In genomic region chr4:127027228-127028190, GRCm38 (mm10) we compare ENCODE assay signal across 9 mouse cellular contexts. TPM values are rescaled to one million over a fixed set of nuclear protein-coding genes. Genes with fewer than 3 reads are reported as not detected.
DNase-seq lines count a peak whose midpoint lies in the region; ATAC-seq lines count a peak whose summit lies in the region.
"Had no signal": no experiment of that assay in that cellular context is flagged by ENCODE, and none has a peak within 500 bp of the region (broad histone marks: within the 10 kb centered on the region; RNA-seq: fewer than 3 reads in every experiment).

No protein-coding gene starts in this region.

- H3K36me3 ChIP-seq in hindbrain, embryonic 14.5 days (replicated peaks; ENCODE audit: control insufficient read depth, insufficient read depth) = peaks cover 94% of the 10 kb centered on the region
- peaks cover 45% of the 10 kb centered on the region for H3K36me3 ChIP-seq in hindbrain, embryonic 16.5 days (ENCODE audit: control insufficient read depth, insufficient read depth, low read length)
- peaks cover 66% of the 10 kb centered on the region for H3K36me3 ChIP-seq in liver, embryonic 11.5 days (ENCODE audit: control insufficient read depth, insufficient read depth, low read length)

- H3K9me3 ChIP-seq in hindbrain, embryonic 14.5 days (ENCODE audit: control insufficient read depth, low read length) = no peaks in the 10 kb centered on the region
- no peaks in the 10 kb centered on the region for H3K9me3 ChIP-seq in hindbrain, embryonic 16.5 days (ENCODE audit: control insufficient read depth, low read length)
- H3K9me3 ChIP-seq in liver, embryonic 11.5 days (ENCODE audit: control insufficient read depth, low read length) = no peaks in the 10 kb centered on the region
- H3K9me3 ChIP-seq: embryonic facial prominence, embryonic 15.5 days had no signal

- H3K27ac ChIP-seq in hindbrain, embryonic 14.5 days = no peak overlapping the region
- H3K27ac ChIP-seq in hindbrain, embryonic 16.5 days (ENCODE audit: low read depth, low read length) = no peak overlapping the region
- H3K27ac ChIP-seq in liver, embryonic 11.5 days (ENCODE audit: low read depth, low read length) = no peak overlapping the region
- H3K27ac ChIP-seq: embryonic facial prominence, embryonic 15.5 days had no signal

- no peak overlapping the region for H3K4me3 ChIP-seq in hindbrain, embryonic 14.5 days (replicated peaks; ENCODE audit: low read length)
- H3K4me3 ChIP-seq in hindbrain, embryonic 16.5 days (ENCODE audit: low read length) = no peak overlapping the region
- H3K4me3 ChIP-seq in liver, embryonic 11.5 days (ENCODE audit: low read depth, low read length) = no peak overlapping the region
- H3K4me3 ChIP-seq: embryonic facial prominence, embryonic 15.5 days had no signal

- 63% methylated on average over 4 of the region's 4 CpGs for WGBS in hindbrain, embryonic 14.5 days
- 58% methylated on average over 4 of the region's 4 CpGs for WGBS in hindbrain, embryonic 16.5 days
- 69% methylated on average over 4 of the region's 4 CpGs for WGBS in liver, embryonic 11.5 days

- H3K4me1 ChIP-seq in hindbrain, embryonic 14.5 days (replicated peaks; ENCODE audit: control insufficient read depth, insufficient read depth, low read length) = peaks cover 25% of the 10 kb centered on the region
- peaks cover 29% of the 10 kb centered on the region for H3K4me1 ChIP-seq in hindbrain, embryonic 16.5 days (ENCODE audit: control insufficient read depth, insufficient read depth, low read depth, low read length)
- H3K4me1 ChIP-seq in liver, embryonic 11.5 days (replicated peaks; ENCODE audit: control insufficient read depth, insufficient read depth, low read length) = peaks cover 18% of the 10 kb centered on the region; the same call in 1 of the 2 replicates

- H3K27me3 ChIP-seq in hindbrain, embryonic 14.5 days (ENCODE audit: control insufficient read depth, insufficient read depth, low read length) = no peaks in the 10 kb centered on the region
- no peaks in the 10 kb centered on the region for H3K27me3 ChIP-seq in hindbrain, embryonic 16.5 days (replicated peaks; ENCODE audit: control insufficient read depth, insufficient read depth, low read length)
- H3K27me3 ChIP-seq in liver, embryonic 11.5 days (replicated peaks; ENCODE audit: control insufficient read depth, insufficient read depth, low read length) = no peaks in the 10 kb centered on the region
- H3K27me3 ChIP-seq: embryonic facial prominence, embryonic 15.5 days had no signal

- peak; percentile 67 for DNase-seq in hindbrain, embryonic 14.5 days (ENCODE audit: low spot score)
- peak; percentile 61 for DNase-seq in CD4-positive, CD25-positive, alpha-beta regulatory T cell, adult 2 months (ENCODE audit: low read depth, low spot score)
- DNase-seq in R1 (ENCODE audit: low read depth, low spot score) = peak; percentile 92
- peak; percentile 61 for DNase-seq in forelimb bud, embryonic 11.5 days (ENCODE audit: low read depth, low spot score)
- no peak for DNase-seq in liver, embryonic 11.5 days (ENCODE audit: low spot score)
- no peak for DNase-seq in frontal cortex, postnatal 36 days (ENCODE audit: low spot score in 2 of 2)

- ATAC-seq in hindbrain, embryonic 14.5 days (ENCODE audit: low FRiP score) = no peak
- ATAC-seq in hindbrain, embryonic 16.5 days = no peak
- 0 out of 2 replicates have a peak, but pooled peaks have one; percentile 21 for ATAC-seq in liver, embryonic 11.5 days (replicated peaks; ENCODE audit: low FRiP score)
- no peak for ATAC-seq in erythroid progenitor cell, adult 5-6 weeks (replicated peaks; ENCODE audit: low FRiP score, poor library complexity, severe bottlenecking)

- H3K4me2 ChIP-seq in hindbrain, embryonic 14.5 days (replicated peaks) = 0 out of 2 replicates have a peak overlapping the region, but pooled peaks have one; percentile 11
- no peak overlapping the region for H3K4me2 ChIP-seq in hindbrain, embryonic 16.5 days (ENCODE audit: low read length)
- no peak overlapping the region for H3K4me2 ChIP-seq in liver, embryonic 11.5 days
- H3K4me2 ChIP-seq: embryonic facial prominence, embryonic 15.5 days had no signal

- no peak overlapping the region for H3K9ac ChIP-seq in hindbrain, embryonic 14.5 days
- no peak overlapping the region for H3K9ac ChIP-seq in hindbrain, embryonic 16.5 days (ENCODE audit: low read depth, low read length)
- H3K9ac ChIP-seq in liver, embryonic 11.5 days (ENCODE audit: low read depth, low read length) = no peak overlapping the region
- H3K9ac ChIP-seq: embryonic facial prominence, embryonic 15.5 days had no signal

RNA-seq across cellular contexts. Expression of gene Sfpq, which starts 6.4 kb away (rescaled TPM):
- polyA plus RNA-seq in hindbrain, embryonic 14.5 days (2014; fragmentation: Nextera tagmentation; extraction: Ambion mirVana) = 92.5 and 102 TPM in 2 replicates
- polyA plus RNA-seq in hindbrain, embryonic 16.5 days (2015; fragmentation: Nextera tagmentation; extraction: Ambion mirVana) = 46.2 and 50.7 TPM in 2 replicates
- polyA plus RNA-seq in liver, embryonic 11.5 days (2014; fragmentation: Nextera tagmentation; extraction: Ambion mirVana) = 89.4 and 93.4 TPM in 2 replicates
- total RNA-seq in erythroid progenitor cell, adult 5-6 weeks (2015; ENCODE audit: low replicate concordance) = 346 and 537 TPM in 2 replicates
- 851 and 884 TPM in 2 replicates for total RNA-seq in erythroid progenitor cell, adult 5-6 weeks (2017; ENCODE audit: low replicate concordance)

RNA-seq across cellular contexts. Expression of gene Zmym1, which starts 33.4 kb away (rescaled TPM):
- 31.6 and 31.9 TPM in 2 replicates for polyA plus RNA-seq in hindbrain, embryonic 14.5 days (2014; fragmentation: Nextera tagmentation; extraction: Ambion mirVana)
- polyA plus RNA-seq in hindbrain, embryonic 16.5 days (2015; fragmentation: Nextera tagmentation; extraction: Ambion mirVana) = 24.5 and 28.4 TPM in 2 replicates
- polyA plus RNA-seq in liver, embryonic 11.5 days (2014; fragmentation: Nextera tagmentation; extraction: Ambion mirVana) = 22.5 and 23.8 TPM in 2 replicates
- total RNA-seq in erythroid progenitor cell, adult 5-6 weeks (2015; ENCODE audit: low replicate concordance) = 8.4 and 17.3 TPM in 2 replicates
- total RNA-seq in erythroid progenitor cell, adult 5-6 weeks (2017; ENCODE audit: low replicate concordance) = 10.9 and 16.8 TPM in 2 replicates

RNA-seq across cellular contexts. Expression of gene Zmym6, which starts 49.7 kb away (rescaled TPM):
- polyA plus RNA-seq in hindbrain, embryonic 14.5 days (2014; fragmentation: Nextera tagmentation; extraction: Ambion mirVana) = 33.8 and 34.0 TPM in 2 replicates
- 30.6 and 35.0 TPM in 2 replicates for polyA plus RNA-seq in hindbrain, embryonic 16.5 days (2015; fragmentation: Nextera tagmentation; extraction: Ambion mirVana)
- polyA plus RNA-seq in liver, embryonic 11.5 days (2014; fragmentation: Nextera tagmentation; extraction: Ambion mirVana) = 10.0 and 12.5 TPM in 2 replicates
- 3.6 and 4.2 TPM in 2 replicates for total RNA-seq in erythroid progenitor cell, adult 5-6 weeks (2015; ENCODE audit: low replicate concordance)
- total RNA-seq in erythroid progenitor cell, adult 5-6 weeks (2017; ENCODE audit: low replicate concordance) = 0.83 and 1.5 TPM in 2 replicates

RNA-seq across cellular contexts. Expression of gene Zmym4, which starts 59.6 kb away (rescaled TPM):
- 27.5 and 31.3 TPM in 2 replicates for polyA plus RNA-seq in hindbrain, embryonic 14.5 days (2014; fragmentation: Nextera tagmentation; extraction: Ambion mirVana)
- 23.2 and 25.5 TPM in 2 replicates for polyA plus RNA-seq in hindbrain, embryonic 16.5 days (2015; fragmentation: Nextera tagmentation; extraction: Ambion mirVana)
- polyA plus RNA-seq in liver, embryonic 11.5 days (2014; fragmentation: Nextera tagmentation; extraction: Ambion mirVana) = 13.6 and 13.7 TPM in 2 replicates
- total RNA-seq in erythroid progenitor cell, adult 5-6 weeks (2015; ENCODE audit: low replicate concordance) = 0.84 and 4.7 TPM in 2 replicates
- 2.2 and 13.5 TPM in 2 replicates for total RNA-seq in erythroid progenitor cell, adult 5-6 weeks (2017; ENCODE audit: low replicate concordance)

Comparison
In these comparisons a context has a peak if more than half of its experiments do, and no peak if none do; other contexts are left out.
1. DNase-seq: peak in hindbrain, embryonic 14.5 days (single experiment), CD4-positive, CD25-positive, alpha-beta regulatory T cell, adult 2 months (single experiment), R1 (single experiment) and forelimb bud, embryonic 11.5 days (single experiment); none in liver, embryonic 11.5 days (single experiment) and frontal cortex, postnatal 36 days (0 of 2).